Mouse (Mus musculus) G1E (cell line): ENCODE results near the gene Pth1r.

Experiments
- CTCF ChIP-seq: IDR thresholded peaks from 2 replicates; pipeline ENCODE4 v1.5.1; 2012; ENCODE audit warnings: low read depth, low read length, inconsistent platforms, mixed read lengths
- GATA1 ChIP-seq: IDR thresholded peaks from 2 replicates; pipeline ENCODE4 v1.6.1; 2012; ENCODE audit warnings: borderline replicate concordance, low read length, inconsistent platforms, mixed read lengths
- GATA2 ChIP-seq: IDR thresholded peaks from 2 replicates; pipeline ENCODE4 v1.6.1; 2012; ENCODE audit warnings: low read depth, low read length, inconsistent platforms, borderline replicate concordance
- POLR2AphosphoS5 ChIP-seq: IDR thresholded peaks from 2 replicates; pipeline ENCODE4 v1.6.1; 2012; ENCODE audit warnings: low read depth, low read length, inconsistent platforms; ENCODE audit not compliant: insufficient replicate concordance
- TAL1 ChIP-seq: conservative IDR thresholded peaks from 2 replicates; pipeline ENCODE4 v1.6.1; 2012; ENCODE audit warnings: low read depth, low read length, inconsistent platforms, mixed read lengths

GRCm38 (mm10) chr9:110697465-110697864, 49.5 kb downstream of the Pth1r start:
- TF ChIP-seq CTCF = no peak
- no peak for TF ChIP-seq GATA1
- TF ChIP-seq GATA2 = no peak
- no peak for TF ChIP-seq TAL1
- no peak for TF ChIP-seq POLR2AphosphoS5
